Mouse (Mus musculus) granulocyte monocyte progenitor cell, adult 5-6 weeks (primary cell): Measurements from ENCODE around the gene Card10. TPM values are rescaled to one million over a fixed set of nuclear protein-coding genes. Genes with fewer than 3 reads are reported as not detected.

Experiments used
- ATAC-seq: replicated peaks from 2 replicates; pipeline ENCODE4 v1.8.0; 2016; ENCODE audit warnings: mild to moderate bottlenecking, moderate TSS enrichment, inconsistent platforms; ENCODE audit not compliant: poor library complexity, severe bottlenecking
- total RNA-seq, 2 experiments: library from RNA; stranded (forward) in 1 of 2; stranded (reverse) in 1 of 2; fragments of 200-712, 200-1000 nt in 1 of 2; fragments of >200 nt in 1 of 2; fragmentation: Nextera tagmentation in 1 of 2; gene quantifications; 2 replicates each; pipeline ENCODE4 v1.2.3; 2014 to 2017

Card10 gene
- total RNA-seq, 2 experiments from 2014 or later = not detected

DNA sequence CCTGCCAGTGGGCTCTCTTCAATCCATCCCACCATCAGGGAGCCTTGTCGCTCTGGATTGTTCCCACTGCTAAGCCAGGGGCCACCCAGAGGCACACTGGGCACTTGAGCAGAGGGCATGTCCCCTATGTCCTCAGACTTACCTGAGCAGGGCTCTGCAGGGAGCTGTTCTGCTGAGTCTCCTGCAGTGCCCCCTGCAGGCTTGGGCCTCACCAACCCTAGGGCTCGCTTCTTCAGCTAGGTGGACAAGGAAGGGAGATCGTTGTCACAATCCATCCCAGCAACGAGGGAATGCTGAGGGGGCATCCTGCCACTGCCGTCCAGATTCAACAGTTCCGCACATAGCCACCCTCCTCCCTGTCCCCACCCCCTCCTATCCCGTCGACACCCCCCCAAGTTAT, 23.6 kb downstream of the Card10 start:
- ATAC-seq = no peak

DNA sequence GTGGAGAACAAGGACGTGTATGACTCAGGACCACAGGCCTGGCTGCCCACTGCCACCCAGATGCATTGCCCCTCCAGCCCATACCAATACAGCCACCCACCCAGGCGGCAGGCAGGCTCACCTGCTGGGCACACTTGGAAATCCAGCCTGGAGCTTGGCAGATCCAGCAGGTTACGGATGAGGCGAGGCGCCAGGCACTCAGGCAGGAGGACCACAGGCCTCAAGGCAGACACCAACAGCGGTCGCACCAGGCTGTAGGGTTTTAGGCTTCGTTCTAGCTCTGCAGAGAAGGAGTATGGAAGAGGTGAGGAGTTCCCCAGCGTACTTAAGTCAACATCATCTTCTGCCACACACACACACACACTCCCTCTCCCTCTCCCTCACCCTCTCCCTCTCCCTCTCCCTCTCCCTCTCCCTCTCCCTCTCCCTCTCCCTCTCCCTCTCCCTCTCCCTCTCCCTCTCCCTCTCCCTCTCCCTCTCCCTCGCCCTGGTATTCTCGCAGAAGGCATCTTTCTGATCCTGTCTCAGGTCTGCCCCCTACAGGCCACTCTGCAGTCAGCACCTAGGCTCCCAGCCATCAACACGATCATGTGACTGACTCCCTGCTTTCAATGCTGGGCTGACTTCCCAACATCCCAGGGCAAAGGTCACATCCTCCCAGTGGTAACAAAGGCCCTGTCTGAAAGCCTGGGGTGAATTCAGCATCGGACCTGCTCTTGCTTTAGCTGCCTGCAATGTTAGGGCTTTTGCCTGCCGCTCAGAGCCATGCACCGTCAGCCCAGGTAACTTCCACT, 24.6 kb downstream of the Card10 start:
- peak; percentile 71 for ATAC-seq

DNA sequence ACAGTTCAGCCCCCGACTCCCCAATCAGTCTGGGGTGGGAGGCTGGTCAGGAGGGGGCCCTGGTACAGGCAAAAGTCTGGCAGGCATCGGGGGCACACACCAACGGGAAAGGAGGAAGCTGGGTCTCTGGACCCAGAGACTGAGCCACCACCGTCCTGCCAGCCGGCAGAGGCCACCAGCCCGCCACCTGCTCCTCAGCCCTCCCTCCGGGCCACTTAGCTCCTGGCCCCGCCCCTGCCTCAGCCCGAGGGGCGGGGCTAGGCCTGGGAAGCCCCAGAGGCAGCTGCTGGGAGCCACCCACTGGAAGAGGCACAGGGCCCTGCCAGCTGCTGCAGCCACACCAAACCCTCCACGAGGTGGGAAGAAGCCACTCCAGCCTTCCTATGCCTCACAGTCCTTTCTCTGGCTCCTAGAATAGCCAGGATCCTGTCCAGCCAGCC, 29.5 kb downstream of the Card10 start, which contains the start of gene Mfng:
Gene Mfng, minus strand, starts transcription at position 186 of the 440 bp plus-strand sequence.
- peak; percentile 87 for ATAC-seq

DNA sequence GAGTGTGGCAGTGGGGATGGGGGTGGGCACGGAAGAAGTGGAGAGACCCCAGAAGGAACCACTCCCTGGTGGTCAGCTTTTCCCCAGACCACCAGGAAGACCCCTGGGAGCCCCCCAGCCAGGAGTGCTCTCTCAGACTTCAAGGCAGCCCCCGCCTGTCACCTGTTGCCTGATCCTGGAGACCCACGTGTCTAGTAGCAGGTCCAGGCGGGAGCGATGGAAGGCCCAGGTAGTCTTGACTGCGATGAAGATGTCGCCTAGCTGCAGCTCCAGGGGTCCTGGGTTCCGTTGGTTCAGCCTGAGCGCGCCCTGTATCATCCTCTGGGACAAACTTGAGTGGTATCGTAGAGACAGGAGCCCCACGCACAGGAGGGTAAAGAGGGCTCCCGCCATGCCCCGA, 30.0 kb downstream of the Card10 start:
- ATAC-seq = no peak

DNA sequence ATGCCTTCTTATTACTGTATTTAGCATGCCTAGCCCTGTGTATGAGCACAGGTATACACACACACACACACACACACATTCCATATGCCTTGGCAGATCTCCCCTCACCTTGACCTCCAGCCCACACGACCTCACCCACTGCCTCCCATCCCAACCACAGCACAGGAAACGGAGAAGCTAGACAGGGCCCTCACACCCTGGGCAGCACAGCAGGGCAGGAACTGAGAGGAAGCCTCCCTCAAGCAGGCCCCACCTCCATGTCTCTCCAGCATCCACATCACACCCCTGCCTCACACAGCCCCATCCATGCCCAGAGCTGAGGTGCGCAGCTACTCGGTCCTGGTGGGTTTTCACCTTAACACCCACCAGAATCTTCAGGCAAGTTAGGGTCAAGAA, 30.5 kb downstream of the Card10 start:
- ATAC-seq = peak; percentile 33

DNA sequence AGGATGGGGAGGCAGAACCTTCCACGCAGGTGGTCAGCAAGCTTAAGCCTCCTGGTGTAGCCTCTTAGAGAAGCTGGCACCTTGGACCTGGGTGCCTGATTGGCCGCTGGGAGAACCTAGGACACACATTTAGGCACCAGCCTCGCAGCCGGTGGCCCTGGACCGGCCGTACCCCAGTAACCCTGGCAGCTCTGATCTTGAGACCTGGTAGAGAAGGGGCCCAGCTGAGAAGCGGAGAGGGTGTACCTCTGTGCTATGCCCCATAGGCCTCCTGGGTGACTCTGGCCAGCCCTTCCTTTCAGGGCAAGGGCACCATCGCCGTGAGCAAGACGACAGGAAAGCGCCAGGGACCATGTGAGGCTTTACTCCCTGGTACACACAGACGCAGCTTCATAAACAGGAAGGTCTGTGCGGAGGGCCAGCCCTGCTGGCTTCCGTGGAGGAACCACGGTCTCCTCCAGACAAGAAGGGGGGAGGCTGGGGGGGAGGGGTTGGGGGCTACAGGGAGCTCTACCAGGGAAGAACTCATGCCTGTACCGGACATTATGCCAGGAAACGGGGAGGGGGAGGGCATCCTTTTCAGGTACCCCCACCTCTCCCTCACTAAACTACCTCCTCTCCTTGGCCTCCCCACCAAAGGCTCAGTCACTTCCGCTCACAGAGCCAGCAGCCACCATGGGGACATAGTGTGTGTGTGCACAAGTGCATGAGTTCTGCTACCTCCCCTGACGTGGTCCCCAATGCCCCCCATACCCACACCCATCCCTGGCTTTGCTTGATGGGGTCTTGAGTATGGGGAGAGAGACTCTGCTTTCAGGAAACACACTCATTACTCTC, 31.1 kb downstream of the Card10 start:
- peak; percentile 33; the same call in 1 of the 2 replicates for ATAC-seq

DNA sequence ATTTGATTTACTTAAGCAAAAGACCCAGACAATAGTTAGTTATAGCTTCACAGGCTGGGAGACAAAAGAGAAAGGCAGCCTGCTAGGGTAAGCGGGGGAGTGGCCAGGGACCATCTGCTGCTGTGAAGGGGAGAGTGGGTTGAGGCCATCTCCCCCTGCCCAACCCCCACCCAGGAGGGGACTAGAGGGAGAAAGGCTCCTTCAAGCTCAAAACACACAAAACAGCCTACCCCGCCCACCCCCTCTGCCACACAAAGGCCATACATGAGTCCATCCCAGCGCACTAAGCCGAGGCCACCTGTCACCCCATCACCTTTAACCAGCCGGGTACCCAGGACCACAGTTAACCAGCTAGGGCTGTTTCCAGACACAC, 31.9 kb downstream of the Card10 start:
- no peak for ATAC-seq

DNA sequence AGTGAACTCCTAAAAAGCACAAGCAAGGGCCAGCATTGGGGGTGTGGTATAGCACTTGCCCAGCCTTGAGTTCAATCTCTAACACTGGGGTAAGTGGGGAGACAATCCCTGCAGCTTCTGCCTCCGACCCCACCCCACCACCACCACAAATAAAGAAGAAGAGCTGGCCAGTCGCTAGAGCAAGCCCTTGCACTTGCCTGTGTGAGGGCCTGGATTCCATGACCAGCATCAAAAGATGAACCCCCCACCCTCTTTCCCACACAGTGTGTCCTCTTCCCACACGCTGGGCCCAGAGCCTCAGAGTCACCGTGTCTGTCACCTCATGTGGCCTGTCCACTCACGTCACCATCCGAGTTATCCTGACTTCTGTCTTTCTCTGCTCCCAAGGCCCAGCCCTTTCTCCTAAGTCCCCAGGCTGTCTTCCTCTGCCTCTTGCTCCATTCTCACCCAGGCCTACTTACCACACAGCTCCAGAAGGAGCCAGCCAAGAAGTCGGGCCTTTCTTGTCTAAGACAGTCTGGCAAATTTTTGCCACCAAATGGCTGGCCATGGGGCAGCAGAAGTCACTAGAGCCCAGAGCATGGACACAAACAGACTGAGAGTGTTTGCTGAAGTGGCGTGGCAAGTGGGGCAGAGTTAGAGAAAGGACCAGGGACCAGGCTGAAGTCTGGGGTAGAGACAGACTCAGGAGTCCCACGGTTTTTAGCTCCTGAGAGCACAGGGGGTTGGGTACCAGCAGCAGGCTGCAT, 32.4 kb downstream of the Card10 start:
- no peak for ATAC-seq

DNA sequence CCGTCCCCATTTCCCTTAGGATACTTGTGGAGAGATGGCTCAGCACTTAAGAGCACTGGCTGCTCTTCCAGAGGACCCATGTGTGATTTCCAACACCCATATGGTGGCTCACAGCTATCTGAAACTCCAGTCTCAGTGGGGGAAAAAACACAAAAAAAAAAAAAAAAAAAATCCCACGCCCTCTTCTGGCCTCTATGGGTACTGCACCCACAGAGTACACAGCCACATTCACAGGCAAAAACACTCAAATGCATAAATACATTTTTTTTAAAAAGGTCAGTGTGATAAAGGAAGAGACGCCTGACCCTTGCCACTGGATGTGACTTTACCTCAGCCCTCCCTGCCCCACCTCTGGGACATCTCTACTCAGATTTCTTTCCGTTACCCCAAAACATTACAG, 33.8 kb downstream of the Card10 start:
- ATAC-seq = no peak

DNA sequence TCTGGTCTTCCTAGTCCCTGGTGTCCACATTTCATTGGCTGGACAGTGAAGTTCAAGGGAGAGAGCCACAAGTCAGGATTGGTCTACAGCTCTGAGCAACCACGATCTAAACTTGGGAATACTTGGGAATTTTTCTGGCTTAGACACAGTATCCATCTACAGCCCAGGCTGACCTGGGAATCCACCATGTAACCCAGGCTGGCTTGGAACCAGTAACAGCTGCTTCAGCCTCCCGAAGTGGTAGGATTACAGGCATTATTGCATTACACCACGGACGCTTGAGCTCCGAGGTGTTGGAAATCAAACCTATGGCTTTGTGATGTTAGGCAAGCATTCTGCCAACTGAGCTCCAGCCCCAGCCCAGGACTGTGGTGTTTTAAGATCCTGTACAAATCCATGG, 39.1 kb downstream of the Card10 start:
- ATAC-seq = no peak

DNA sequence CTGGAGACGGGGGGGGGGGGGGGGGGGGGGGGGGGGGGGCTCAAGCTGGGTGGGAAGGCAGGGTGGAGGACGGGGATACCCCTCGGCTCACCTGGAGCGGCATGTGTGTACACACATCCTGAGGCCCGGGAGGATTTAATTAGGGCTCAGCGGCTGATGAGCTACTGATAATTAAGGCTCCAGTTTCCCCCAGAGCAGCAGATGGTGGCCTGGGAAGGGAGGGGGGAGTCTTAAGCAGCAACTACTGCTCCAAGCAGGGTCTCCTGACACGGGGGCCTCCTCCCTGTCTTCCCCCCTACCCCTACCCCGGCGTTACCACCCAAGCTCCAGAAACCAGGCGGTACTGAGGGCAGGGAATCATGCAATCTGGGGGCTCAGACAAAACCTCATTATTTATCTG, 39.6 kb downstream of the Card10 start:
- no peak for ATAC-seq

DNA sequence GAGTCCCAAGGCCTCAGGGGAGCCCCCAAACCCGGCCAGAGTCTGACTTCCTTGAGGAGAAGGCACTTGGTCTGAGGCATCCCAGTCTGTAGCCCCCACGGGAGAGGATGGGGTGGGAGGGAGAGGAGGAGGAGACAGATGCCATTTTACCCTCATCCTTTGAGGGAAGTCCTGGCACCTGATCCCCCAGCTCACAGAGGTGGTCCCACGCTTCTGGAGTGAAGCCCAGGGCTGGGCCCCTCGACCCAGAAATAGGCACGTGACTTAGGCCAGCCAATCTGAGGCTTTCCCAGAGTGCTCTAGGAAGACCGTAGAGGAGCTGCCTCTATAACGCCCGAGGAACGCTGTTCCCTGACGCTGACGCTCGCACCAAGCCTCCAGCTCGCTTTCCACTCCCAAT, 41.7 kb downstream of the Card10 start:
- no peak for ATAC-seq

DNA sequence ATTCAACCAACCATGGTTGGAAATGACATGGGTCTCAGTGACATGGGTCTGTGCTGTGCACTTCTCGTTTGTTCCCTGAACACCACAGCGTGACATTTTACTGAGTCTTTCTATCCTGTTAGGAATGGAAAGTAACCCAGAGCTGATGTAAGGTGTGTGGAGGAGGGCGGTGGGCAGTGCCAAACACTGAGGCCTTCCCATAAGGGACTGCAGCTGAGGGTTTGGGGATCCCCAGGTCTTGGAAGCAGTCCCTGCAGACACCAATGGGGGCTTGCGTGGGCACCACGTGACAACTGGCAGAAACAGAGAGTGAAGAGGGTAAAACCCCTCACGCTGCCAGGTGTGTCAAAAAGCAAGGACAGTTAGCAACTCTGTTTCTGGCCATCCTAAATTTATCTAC, 44.7 kb downstream of the Card10 start:
- no peak for ATAC-seq

DNA sequence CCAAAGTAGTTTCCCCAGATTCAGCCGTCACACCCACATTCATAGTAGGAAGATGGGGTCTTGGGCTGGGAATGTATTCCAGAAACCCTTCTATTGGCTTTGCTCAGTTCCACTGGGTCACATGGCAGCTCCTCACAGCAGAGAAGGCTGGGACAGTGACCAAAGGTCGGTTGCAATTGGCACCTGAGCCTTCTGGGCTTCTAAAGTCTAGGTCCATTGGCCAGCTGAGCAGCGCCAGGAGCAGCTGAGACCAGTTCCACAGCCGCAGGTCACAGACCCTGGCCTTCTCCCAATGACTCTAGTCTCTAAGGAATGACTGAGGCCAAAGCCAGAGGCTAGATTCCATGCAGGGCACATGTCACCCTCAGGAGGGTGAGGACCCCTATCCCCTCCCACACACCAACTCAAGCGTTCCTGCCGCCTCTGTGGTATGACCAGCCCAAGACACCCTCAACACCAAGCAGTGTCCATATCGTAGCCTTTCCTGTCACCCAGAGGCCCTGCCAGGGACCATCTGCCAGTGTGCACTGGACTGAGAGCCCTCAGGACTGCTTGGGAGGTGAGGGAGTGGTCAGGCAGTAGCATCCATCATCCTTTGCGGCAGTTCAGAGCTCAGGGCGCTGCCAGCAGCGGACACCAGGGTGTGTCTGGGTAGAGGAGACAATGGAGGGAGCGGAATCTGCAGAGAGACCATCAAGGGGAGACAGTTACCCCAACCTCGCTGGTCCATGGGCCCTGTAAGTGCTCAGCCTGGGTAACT, 46.7 kb downstream of the Card10 start:
- ATAC-seq = no peak

DNA sequence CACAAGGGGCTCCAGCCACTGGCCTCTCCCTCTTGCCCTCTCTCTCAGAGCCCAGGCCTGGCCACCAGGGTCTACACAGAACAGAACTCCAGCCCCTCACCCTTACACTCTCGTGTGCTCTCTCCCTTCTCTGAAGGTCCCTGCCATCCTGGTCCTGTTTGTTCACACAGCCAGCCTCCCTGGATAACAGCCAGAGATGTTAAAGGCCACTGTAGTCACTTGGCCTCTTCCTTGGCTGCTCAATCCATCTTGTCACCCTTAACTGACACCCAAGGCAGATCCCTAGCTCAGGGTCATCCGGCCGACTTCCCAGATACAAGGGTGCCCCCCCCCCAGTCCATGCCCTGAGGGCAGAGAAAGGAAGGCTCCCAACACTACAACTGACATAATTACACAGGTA, 47.6 kb downstream of the Card10 start:
- no peak for ATAC-seq

DNA sequence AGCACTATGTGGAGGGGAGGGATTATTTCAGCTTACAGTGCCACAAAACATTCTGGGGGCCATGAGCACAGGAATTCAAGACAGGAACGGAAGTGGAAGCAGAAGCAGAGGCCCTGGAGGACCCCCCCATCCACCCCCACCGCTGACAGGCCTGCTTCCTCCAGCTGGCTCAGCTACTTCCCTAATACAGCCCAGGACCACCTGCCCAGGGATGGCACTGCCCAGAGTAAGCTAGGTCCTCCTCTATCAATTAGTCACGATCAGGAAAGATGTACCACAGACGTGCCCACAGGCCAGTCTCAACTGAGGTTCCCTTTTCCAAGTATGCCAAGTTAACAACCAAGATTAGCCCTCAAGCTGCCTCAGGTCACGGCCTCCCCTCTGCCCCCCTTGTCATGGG, 48.7 kb downstream of the Card10 start:
- peak; percentile 94 for ATAC-seq

DNA sequence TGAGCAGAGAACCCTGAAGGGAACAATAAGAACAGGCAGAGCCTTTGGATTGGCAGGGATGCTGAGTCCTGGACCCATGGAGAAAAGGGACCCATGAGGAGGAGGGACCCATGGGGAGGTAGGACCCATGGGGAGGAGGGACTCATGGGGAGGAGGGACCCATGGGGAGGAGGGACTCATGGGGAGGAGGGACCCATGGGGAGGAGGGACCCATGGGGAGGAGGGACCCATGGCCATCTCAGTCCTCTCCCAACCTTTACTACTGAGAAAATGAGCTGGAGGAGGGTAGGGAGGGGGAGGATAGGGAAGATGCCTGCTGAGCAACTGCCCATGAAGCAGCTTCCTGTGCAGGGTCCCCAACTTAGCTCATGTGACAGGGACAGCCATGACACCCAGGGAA, 49.9 kb downstream of the Card10 start:
- no peak for ATAC-seq

DNA sequence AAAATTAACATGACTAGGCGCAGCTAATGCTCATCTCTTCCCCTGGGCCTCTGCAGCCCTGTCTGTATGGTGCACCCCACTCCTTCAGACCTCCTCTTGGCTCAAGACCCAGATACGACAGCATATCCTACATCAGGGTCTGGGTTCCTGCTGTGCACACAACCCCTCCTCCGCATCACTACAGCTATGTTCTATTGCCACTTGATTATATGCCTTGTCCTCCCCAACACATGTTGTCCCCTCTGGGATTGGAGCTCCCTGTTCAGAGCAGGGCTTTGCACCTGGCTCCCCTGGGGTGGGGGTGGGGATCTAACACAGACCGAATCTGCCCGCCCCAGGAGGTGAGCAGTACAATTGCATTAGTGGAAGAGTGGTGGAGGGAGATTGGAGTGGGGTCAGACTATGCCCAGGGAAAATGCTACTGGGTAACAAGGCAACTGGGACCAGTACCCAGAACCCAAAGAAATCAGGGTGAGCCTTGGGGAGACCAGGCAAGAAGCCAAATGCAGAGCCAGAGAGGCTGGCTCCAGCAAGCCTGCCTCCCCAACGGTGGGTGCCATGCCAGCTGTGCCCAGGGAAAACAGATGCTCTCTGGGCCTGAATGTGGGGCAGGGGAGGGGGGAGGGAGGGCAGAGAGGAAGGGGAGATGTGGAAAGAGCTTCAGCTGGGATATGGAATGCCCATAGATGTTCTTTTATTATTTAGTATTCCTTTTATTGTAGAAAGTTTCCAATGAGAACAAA, 52.1 kb downstream of the Card10 start:
- no peak for ATAC-seq

DNA sequence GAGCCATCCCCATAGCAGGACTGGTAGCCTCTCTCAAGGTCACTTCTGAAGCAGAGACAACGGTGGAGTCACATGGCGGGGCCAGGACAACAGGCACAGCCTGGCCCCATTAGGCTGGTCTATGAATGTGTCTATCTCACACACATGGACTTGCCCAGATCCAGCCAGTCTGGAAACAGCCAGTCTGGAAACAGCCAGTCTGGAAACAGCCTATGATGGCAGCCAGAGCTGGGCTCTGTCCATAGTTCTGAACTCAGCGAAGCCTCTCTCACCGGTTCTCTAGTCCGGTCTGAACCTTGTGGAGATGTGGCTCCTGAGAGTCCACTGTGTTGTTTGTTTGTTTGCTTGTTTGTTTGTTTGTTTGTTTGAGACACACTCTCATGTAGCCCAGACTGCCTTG, 53.0 kb downstream of the Card10 start:
- no peak for ATAC-seq
